Mouse (Mus musculus): ENCODE data around the gene Samd4b.

DNA sequence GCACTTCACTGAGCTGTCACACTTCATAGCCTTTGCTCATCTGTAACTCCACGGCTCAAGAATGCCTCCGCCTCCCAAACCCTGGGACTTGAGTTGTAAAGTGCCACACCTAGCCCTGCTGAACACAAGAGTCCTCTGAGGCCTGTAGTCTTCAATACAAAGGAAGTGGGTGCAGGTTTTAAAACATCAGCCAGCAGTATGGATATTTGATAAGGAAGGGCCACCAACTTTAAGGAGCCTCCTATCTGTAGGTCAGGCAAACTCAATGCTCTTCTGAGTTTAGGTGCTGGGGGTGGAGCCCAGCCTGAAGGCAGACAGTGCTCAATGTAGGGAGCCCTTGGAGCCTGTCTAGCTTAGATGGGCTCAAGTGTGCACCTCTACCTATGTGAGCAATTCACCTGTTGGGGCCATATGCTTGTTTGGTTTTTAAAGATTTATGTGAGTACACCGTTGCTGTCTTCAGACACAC lies 243.8 kb downstream of the Samd4b start:
- TF ChIP-seq GABPA (IDR thresholded peaks at IDR 0.05; ENCODE audit: low read depth, low read length), result no peak
- peak in 1 of 2 experiments; percentile 72; a peak in 2 of 4 replicates for TF ChIP-seq POLR2A (IDR thresholded peaks at IDR 0.05; ENCODE audit: control insufficient read depth in 1 of 2, insufficient read depth in 1 of 2, low read depth in 1 of 2, low read length in 2 of 2, poor library complexity in 1 of 2)
- TF ChIP-seq CTCF (IDR thresholded peaks at IDR 0.05 in 2 of 3, conservative IDR thresholded peaks at IDR 0.05 in 1 of 3; ENCODE audit: control insufficient read depth in 1 of 3, insufficient read depth in 1 of 3, low read depth in 2 of 3, low read length in 3 of 3, poor library complexity in 1 of 3, severe bottlenecking in 1 of 3), result no peak
- TF ChIP-seq CHD1 (IDR thresholded peaks at IDR 0.05; ENCODE audit: low read depth, low read length), result no peak
- no peak for TF ChIP-seq MEF2A (IDR thresholded peaks at IDR 0.05; ENCODE audit: extremely low read depth, insufficient replicate concordance, low read depth, low read length, poor library complexity, severe bottlenecking)
- TF ChIP-seq CHD2 (IDR thresholded peaks at IDR 0.05; ENCODE audit: low read length), result no peak; the same call in 1 of the 2 replicates
- no peak for TF ChIP-seq MXI1 (IDR thresholded peaks at IDR 0.05; ENCODE audit: low read depth, low read length)
- no peak for TF ChIP-seq E2F4 (IDR thresholded peaks at IDR 0.05; ENCODE audit: borderline replicate concordance, low read depth, low read length)
- no peak for TF ChIP-seq KAT2A (conservative IDR thresholded peaks at IDR 0.05; ENCODE audit: low read depth, low read length)
- no peak for TF ChIP-seq MAX (IDR thresholded peaks at IDR 0.05; ENCODE audit: low read length)
- no peak for TF ChIP-seq BHLHE40 (IDR thresholded peaks at IDR 0.05; ENCODE audit: borderline replicate concordance, low read depth, low read length)
- TF ChIP-seq GATA1 (IDR thresholded peaks at IDR 0.05; ENCODE audit: low read depth, low read length), result no peak

All from MEL (cell line).